Comparison of ENCODE assay signal across 15 mouse cellular contexts in genomic region chr7:121942371-121942770, GRCm38 (mm10).
"Had no signal": no experiment of that assay in that cellular context is flagged by ENCODE, and none has a peak within 500 bp of the region (broad histone marks: within the 10 kb centered on the region; RNA-seq: fewer than 3 reads in every experiment).

No protein-coding gene starts in this region.

- DNase-seq: kidney, postnatal 25 days; layer of hippocampus, adult 9-11 months; layer of hippocampus, postnatal 36 days; liver; liver, embryonic 13.5 days; liver, postnatal 0 days; midbrain, embryonic 14.5 days; right cerebral cortex, adult 18-20 months; right cerebral cortex, postnatal 25 days; thymus, adult 18-20 months; thymus, postnatal 14 days had no signal

- H3K9me3 ChIP-seq: limb, embryonic 12.5 days; liver, embryonic 13.5 days; neural tube, embryonic 15.5 days had no signal

- H3K27ac ChIP-seq: limb, embryonic 12.5 days; liver, embryonic 13.5 days; midbrain, embryonic 10.5 days; neural tube, embryonic 15.5 days had no signal

- H3K4me3 ChIP-seq: limb, embryonic 12.5 days; liver, embryonic 13.5 days; midbrain, embryonic 10.5 days; myocyte; neural tube, embryonic 15.5 days had no signal

- H3K27me3 ChIP-seq: limb, embryonic 12.5 days; liver, embryonic 13.5 days; neural tube, embryonic 15.5 days had no signal

- H3K4me1 ChIP-seq: limb, embryonic 12.5 days; midbrain, embryonic 10.5 days had no signal
